Mouse (Mus musculus) liver (tissue): Measurements from ENCODE around the gene Kyat3.
"Not testable (repeated sequence)": the region's sequence is repeated elsewhere in the genome, so short reads cannot be mapped to it uniquely, and the experiment has no call there.

Experiments
- DNase-seq: peaks from one replicate; pipeline ENCODE4 v3.0.0-alpha.2; 2020; ENCODE audit warnings: mixed read lengths

The Kyat3 gene

GRCm38 (mm10) chr3:142700442-142701322 is at the start of gene Kyat3:
Gene Kyat3, plus strand, starts transcription at chr3:142701051.
- peak; percentile 87 for DNase-seq

DNA sequence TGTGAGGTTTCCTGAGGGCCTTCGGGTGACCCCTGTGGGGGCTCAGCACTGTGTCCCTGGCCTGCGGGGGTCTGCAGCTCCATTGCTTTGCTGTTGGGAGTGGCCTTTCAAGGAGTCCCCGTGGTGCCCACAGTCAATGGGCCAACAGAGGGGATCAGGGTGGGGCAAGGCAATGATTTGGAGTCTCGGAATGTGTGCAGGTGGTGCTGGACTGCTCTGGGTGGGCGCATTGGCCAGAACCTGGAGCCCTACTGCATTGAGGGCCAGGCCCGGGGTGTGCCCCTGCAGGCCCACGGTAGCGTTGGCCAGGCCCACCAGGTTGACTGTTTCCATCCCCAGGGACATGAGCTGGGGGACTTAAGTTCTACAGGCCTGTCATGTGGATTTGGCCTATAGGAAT is 36.1 kb upstream of the Kyat3 start:
- DNase-seq, result no peak

- DNase-seq, result no peak
These were observed 26.2 kb upstream of the Kyat3 start for GRCm38 (mm10) chr3:142674607-142675006.

DNA sequence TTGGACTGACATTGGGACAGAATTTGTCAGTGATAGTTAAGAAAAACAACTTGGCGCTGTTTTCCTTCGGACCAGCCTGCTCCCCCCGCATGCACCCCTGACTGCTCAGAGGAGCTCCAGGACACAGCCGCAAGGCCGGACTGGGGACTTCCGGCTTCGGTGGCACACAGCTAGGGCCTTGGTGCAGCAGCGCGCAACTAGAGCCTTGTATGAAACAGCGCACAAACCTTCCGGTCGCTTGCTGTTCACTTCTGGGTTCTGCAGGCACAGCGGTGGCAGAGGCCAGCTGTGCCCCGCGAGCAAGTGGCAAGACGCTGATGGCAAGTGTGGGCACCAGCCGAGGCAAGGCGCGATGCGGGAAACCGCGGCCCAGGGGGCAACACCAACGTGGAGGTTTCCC is 12.9 kb upstream of the Kyat3 start:
- DNase-seq, result no peak

- no peak for DNase-seq
These were observed 12.5 kb upstream of the Kyat3 start for GRCm38 (mm10) chr3:142688353-142688752.

DNA sequence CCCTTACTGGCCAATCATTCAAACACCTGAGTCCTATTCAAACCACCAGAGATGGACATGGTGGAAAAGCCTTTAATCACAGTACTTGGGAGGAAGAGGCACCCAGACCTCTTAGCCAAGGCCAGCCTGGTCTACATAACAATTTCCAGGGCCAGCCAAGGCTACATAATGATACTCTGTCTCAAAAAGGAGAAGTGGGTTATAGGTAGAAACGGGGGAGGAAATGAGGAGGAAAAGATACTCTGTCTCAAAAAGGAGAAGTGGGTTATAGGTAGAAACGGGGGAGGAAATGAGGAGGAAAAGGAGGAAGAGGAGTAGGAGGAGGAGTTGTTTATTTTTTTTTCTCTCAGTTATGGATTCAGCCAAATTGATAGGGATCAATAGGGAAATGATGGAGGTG is 4.3 kb upstream of the Kyat3 start:
- DNase-seq, result no peak

- DNase-seq, result no peak
These were observed 647 bp downstream of the Kyat3 start for GRCm38 (mm10) chr3:142701407-142701989.

DNA sequence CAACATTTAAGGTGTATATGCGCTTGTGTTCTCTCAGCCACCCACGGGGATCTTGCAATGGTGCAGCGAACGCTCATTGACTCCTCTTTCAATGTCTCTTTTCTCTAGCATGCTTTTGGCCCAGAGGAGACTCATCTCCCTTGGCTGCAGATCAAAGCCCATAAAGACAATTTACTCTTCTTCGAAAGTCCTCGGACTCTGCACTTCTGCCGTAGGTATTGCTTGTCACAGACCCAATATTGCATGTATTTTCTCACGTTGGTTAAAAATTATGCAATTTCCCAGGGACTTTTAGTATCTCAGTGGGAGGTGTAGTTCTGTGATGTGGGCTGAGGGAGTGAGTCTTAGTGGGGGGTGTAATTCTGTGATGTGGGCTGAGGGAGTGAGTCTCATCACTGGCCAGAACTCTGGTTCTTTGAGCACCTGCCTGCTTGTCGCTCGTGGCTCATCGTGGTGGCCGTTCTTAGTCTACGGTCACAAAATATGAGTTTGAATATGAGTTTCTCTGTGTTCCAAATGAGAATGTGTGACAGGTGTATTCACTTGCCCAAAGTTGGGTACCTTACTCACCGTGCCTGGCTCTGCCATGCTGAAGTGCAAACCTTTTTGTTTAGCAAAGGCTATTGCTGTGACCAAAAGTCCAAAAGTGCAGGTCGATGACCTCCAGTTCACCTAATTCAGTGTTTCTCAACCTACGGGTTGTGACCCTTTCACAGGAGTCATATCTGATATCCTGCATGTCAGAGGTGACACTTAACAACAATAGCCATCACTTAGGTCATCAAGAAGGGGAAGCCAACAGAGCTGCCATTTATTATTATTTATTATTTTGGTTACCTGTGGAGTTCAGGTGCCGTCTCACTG is 6.0 kb downstream of the Kyat3 start:
- DNase-seq, result no peak

- DNase-seq, result not testable (repeated sequence)
These were observed 7.5 kb downstream of the Kyat3 start for GRCm38 (mm10) chr3:142708181-142708848.

GRCm38 (mm10) chr3:142708849-142709419 is 8.1 kb downstream of the Kyat3 start:
- peak; percentile 60 for DNase-seq

- peak; percentile 54 for DNase-seq
These were observed 9.6 kb downstream of the Kyat3 start for GRCm38 (mm10) chr3:142710360-142711007.

DNA sequence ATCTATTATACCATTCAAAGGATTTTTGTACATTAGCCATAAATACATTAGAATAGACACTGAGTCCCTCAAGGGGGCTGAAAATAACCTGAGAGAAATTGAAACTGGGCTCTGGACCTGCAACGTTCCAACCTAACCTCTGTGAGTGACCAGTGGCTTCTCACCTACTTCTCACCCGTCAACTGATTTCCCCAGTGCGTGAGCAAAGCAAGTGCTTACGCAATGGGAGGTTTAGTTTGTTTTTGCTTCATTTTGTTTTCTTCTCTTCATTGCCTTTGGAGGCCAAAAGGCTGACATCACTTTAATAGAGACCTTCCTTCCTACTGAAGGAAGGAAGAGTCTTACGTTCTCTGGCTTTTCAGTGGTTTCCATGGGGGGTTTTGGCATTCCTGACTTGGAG is 10.5 kb downstream of the Kyat3 start:
- no peak for DNase-seq

DNA sequence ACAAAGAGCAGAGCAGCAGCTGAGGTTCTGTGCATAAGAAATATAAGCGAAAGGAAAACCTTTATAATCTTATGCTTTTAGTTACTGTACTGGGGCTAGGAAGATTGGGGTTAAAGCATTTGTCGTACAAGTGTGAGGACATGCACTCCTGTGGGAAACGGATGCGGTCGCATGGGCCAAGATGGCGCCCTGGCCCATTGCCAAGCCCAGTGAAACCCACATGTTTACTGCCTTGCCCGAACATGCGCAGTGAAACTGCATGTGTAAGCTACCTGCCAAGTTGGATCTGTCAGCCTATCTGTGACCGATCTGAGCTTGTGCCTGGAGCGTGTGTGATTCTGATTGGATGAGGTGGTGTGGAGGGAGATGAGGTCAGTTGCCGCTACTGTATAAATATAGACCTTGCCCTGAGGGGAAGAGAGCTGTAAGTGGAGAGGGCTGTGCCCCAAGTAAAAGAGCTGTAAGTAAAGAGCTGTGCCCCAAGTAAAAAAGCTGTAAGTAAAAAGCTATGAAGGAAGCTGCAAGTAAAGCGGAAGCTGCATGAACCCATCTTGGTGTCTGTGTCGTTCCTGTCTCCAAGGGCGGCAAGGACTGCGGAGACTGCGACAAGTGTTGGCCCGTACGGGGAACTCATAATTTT is 11.7 kb downstream of the Kyat3 start:
- not testable (repeated sequence) for DNase-seq

- no peak for DNase-seq
These were observed 24.6 kb downstream of the Kyat3 start for GRCm38 (mm10) chr3:142725481-142725880.

GRCm38 (mm10) chr3:142725969-142726672 is 25.3 kb downstream of the Kyat3 start:
- no peak for DNase-seq

GRCm38 (mm10) chr3:142734291-142734690 is 33.4 kb downstream of the Kyat3 start:
- DNase-seq, result no peak

- DNase-seq, result no peak
These were observed 40.0 kb downstream of the Kyat3 start for GRCm38 (mm10) chr3:142740896-142741295.

GRCm38 (mm10) chr3:142743973-142744898 is 43.4 kb downstream of the Kyat3 start:
- DNase-seq, result peak; percentile 58

GRCm38 (mm10) chr3:142745076-142745475 is 44.2 kb downstream of the Kyat3 start:
- no peak for DNase-seq

- DNase-seq, result no peak
These were observed 46.8 kb downstream of the Kyat3 start for GRCm38 (mm10) chr3:142747673-142748072.
